Mouse (Mus musculus) hematopoietic stem cell, adult 5-6 weeks (primary cell): ENCODE data around the gene Nrbp1. TPM values are rescaled to one million over a fixed set of nuclear protein-coding genes. Genes with fewer than 3 reads are reported as not detected.

Experiments used
- ATAC-seq, 2 experiments: fragments of 125-278 bp in 1 of 2; replicated peaks in 1 of 2; 2 replicates each; pipeline ENCODE4 v1.8.0; 2016 to 2017; ENCODE audit warnings: inconsistent platforms in 2 of 2, mild to moderate bottlenecking in 2 of 2, moderate number of reproducible peaks in 2 of 2, low read depth in 1 of 2, moderate TSS enrichment in 1 of 2; ENCODE audit not compliant: low FRiP score in 2 of 2, poor library complexity in 2 of 2, severe bottlenecking in 2 of 2, insufficient read depth in 1 of 2, low TSS enrichment in 1 of 2
- total RNA-seq: library from RNA; stranded (forward); fragments of 172-1452, 232-1000 nt; gene quantifications from 2 replicates; pipeline ENCODE4 v1.2.3, GENCODE M21; 2017

Gene Nrbp1
- total RNA-seq, 1 experiment from 2014 or later, result 112 TPM

DNA sequence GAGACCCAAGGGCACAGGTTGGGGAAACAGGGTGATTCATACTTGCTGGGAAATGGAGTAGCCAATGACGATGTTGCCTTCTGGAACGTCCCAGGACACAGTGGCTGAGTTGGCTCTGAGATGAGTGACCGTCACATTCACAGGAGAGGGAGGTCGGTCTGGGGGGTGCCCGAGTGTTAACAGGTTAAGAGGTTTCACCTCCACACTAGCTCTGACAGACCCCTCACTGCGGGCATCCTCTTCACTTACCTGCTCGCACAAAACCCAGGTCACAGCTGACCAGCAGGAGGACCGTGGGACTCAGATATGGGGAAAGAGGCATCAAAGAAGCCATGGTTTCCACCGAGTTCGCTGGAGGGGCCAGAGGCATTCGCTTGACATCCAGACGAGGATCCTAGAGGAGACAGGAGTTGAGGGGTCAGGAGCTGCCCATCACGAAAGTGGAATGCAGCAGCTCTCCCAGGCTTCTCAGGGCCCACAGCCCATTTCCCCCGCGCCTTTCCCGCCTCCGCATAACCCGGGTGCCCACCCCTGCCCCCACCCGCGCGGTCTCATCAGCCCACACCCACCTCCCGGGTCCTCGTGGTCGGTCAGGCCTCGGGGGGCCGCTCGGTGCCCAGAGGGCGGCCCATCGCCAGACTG is 54.4 kb downstream of the Nrbp1 start:
- no peak for ATAC-seq

DNA sequence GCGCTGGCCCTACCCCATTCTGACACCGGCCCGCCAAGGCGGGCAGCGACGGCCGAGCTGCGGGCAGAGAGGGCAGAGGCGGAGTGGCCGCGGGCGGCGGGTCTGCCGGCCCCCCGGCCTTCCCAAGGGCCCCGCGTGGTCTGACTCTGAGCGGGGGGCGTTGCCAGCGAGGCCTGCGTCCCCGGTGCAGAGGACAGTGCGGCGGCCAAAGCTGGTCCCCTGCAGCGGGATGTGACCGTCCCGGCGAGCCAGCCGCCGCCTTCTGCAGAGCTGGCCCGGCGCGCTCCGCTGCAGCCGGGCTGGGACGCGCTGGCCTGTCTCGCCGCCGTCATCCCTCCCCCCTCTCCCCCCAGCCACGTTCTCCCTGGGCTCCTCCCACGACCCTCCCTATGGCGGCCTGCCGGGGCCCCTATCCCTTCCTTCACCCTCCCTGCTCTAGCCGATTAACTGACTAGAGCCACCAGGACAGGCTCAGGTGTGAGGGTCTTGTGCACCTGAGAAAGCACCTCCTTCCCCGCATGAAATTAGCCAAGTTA is 55.0 kb downstream of the Nrbp1 start, which contains the start of gene Fndc4:
Gene Fndc4 (minus strand): TSS at position 475 of the 536 bp plus-strand sequence.
- no peak for ATAC-seq

DNA sequence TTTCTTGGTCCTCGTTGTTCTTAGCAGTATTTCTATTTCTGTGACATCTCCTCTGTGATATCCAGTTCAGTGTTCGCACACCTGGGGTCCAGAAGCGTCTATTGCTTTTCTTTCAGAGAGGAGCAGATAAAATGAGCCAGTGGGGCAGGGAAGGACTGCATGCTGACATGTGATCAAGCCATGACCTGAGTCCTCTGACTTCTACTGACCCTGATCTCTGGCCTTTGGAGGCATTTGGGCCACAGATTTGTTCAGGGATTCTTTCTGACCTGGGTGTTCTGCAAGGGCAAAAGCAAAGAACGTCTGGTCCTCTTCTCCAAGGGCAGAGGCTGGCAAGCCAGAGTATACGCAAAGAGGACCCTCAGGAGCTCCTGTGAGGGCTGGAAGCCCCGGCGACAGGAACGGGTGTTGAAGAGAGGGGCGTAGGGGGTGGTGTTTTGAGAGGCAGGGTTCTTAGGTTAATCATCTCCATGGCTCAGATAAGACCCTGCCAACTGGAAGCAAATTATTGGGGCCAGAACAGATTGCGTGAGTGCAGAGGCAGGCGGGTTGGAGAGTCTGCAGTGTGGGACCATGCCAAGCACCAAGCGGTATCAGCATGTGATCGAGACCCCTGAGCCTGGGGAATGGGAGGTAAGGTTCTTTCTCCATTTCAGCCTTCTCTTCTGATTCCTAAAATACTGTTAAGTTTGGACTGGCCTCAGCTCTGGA is 56.5 kb downstream of the Nrbp1 start, which contains the start of gene Gckr:
Gene Gckr (plus strand): TSS at position 397 of the 711 bp plus-strand sequence.
- no peak for ATAC-seq

DNA sequence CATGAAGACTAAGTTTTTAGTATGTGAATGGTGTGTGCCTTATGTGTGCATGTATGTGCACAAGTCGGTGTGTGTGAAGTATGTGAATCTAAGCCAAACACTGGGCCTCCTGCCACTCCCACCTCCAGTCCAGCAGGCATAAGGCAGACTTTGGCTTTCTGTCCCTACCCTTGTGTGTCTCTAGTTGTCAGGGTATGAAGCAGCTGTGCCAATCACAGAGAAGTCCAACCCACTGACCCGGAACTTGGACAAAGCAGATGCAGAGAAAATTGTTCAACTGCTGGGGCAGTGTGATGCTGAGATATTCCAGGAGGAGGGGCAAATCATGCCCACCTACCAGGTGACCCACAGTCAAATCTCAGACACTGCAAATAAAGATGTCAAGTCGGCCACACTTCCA is 57.3 kb downstream of the Nrbp1 start:
- no peak for ATAC-seq

DNA sequence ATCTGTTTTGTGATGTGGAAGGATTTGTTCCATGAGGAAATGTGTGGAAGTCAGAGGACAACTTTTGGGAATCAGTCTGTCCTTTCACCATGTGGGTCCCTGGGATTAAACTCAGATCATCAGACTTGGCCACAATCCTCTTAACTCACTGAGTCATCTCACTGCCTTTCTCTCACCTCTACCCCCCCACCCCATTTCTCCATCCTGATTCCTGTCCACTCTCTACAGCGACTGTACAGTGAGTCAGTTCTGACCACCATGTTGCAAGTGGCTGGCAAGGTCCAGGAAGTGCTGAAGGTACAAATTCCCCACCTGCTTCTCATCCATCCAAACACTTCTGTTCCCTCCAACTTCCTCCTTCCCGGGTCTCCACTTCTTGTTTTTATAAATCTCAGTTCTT is 57.8 kb downstream of the Nrbp1 start:
- ATAC-seq, result no peak

Other genes with a start within 250 kb of the Nrbp1 start
- gene Atraid, start 192.6 kb upstream of the Nrbp1 start, total RNA-seq, result 69.1 and 74.0 TPM in 2 replicates
- gene Slc5a6, start 191.9 kb upstream of the Nrbp1 start, total RNA-seq, result 5.1 and 6.7 TPM in 2 replicates
- 22.2 and 33.5 TPM in 2 replicates for gene Cad, start 186.1 kb upstream of the Nrbp1 start, total RNA-seq
- not detected in 2 replicates for gene Dnajc5g, start 134.6 kb upstream of the Nrbp1 start, total RNA-seq
- not detected in 2 replicates for gene Slc30a3, start 132.6 kb upstream of the Nrbp1 start, total RNA-seq
- gene Trim54, start 124.2 kb upstream of the Nrbp1 start, total RNA-seq, result not detected in 2 replicates
- not detected in 2 replicates for gene Ucn, start 102.0 kb upstream of the Nrbp1 start, total RNA-seq
- 32.1 and 51.0 TPM in 2 replicates for gene Mpv17, start 86.6 kb upstream of the Nrbp1 start, total RNA-seq
- 1.2 TPM in 1 of 2 replicates, not detected in the other for gene Gm29609, start 61.0 kb upstream of the Nrbp1 start, total RNA-seq
- 64.3 and 83.3 TPM in 2 replicates for gene Gtf3c2, start 60.7 kb upstream of the Nrbp1 start, total RNA-seq
- 33.8 and 37.6 TPM in 2 replicates for gene Snx17, start 47.6 kb upstream of the Nrbp1 start, total RNA-seq
- gene Eif2b4, start 47.4 kb upstream of the Nrbp1 start, total RNA-seq, result 11.4 and 16.0 TPM in 2 replicates
- 5.8 and 11.3 TPM in 2 replicates for gene Zfp513, start 38.6 kb upstream of the Nrbp1 start, total RNA-seq
- 130 and 218 TPM in 2 replicates for gene Ppm1g, start 20.2 kb upstream of the Nrbp1 start, total RNA-seq
- gene Gm9970, start 368 bp downstream of the Nrbp1 start, total RNA-seq, result not detected in 2 replicates
- gene Krtcap3, start 10.8 kb downstream of the Nrbp1 start, total RNA-seq, result 2.3 and 8.4 TPM in 2 replicates
- gene Ift172, start 50.3 kb downstream of the Nrbp1 start, total RNA-seq, result 27.6 and 67.0 TPM in 2 replicates
- 1.6 and 2.6 TPM in 2 replicates for gene Fndc4, start 55.2 kb downstream of the Nrbp1 start, total RNA-seq
- gene Gckr, start 56.6 kb downstream of the Nrbp1 start, total RNA-seq, result 0.65 TPM in 1 of 2 replicates, not detected in the other
- gene Zfp512, start 211.6 kb downstream of the Nrbp1 start, total RNA-seq, result 45.8 and 85.6 TPM in 2 replicates
- gene 4930548H24Rik, start 244.9 kb downstream of the Nrbp1 start, total RNA-seq, result 1.1 TPM in 1 of 2 replicates, not detected in the other